Mouse (Mus musculus): ENCODE results near the gene Art1. TPM values are rescaled to one million over a fixed set of nuclear protein-coding genes. Genes with fewer than 3 reads are reported as not detected.

Gene Art1
- total and polyA plus RNA-seq, 3 experiments, result 242 to 293 (median 279) TPM

GRCm38 (mm10) chr7:102100868-102101267 lies 675 bp upstream of the Art1 start:
- intact Hi-C loops (cut with DNase I), result no loop called here
- Histone ChIP-seq H3K36me3 (ENCODE audit: control insufficient read depth, insufficient read depth, low read length) (no peaks in the 10 kb centered on the region), H3K27ac (peak overlapping the region; percentile 95), H3K4me1 (ENCODE audit: control insufficient read depth, insufficient read depth, low read length) (peaks cover 7% of the 10 kb centered on the region), H3K79me2 (replicated peaks; ENCODE audit: control insufficient read depth, insufficient read depth, low read length) (no peaks in the 10 kb centered on the region; the same call in 1 of the 2 replicates), H3K4me3 (no peak overlapping the region; the same call in 1 of the 2 replicates), H3K27me3 (ENCODE audit: control insufficient read depth, insufficient read depth, low read length) (no peaks in the 10 kb centered on the region), H3K9ac (ENCODE audit: low read depth, low read length) (no peak overlapping the region)
- DNase-seq, result no peak
- WGBS, result 56% methylated on average over 5 of the region's 5 CpGs
- TF ChIP-seq CTCF (IDR thresholded peaks at IDR 0.05) (no peak), EP300 (IDR thresholded peaks at IDR 0.05; ENCODE audit: insufficient read depth, low read depth, low read length) (no peak), POLR2A (IDR thresholded peaks at IDR 0.05; ENCODE audit: insufficient read depth, low read depth, low read length) (no peak)

- peak overlapping the region; percentile 52 for H3K4me3 ChIP-seq
- WGBS, result 42% methylated on average over 8 of the region's 8 CpGs
- TF ChIP-seq POLR2A (IDR thresholded peaks at IDR 0.05; ENCODE audit: insufficient read depth, low read depth, low read length), result peak; percentile 29; the same call in 1 of the 2 replicates
- TF ChIP-seq EP300 (IDR thresholded peaks at IDR 0.05; ENCODE audit: insufficient read depth, low read depth, low read length), result no peak
- TF ChIP-seq CTCF (IDR thresholded peaks at IDR 0.05), result peak; percentile 44
- no peaks in the 10 kb centered on the region; the same call in 1 of the 2 replicates for H3K79me2 ChIP-seq (replicated peaks; ENCODE audit: control insufficient read depth, insufficient read depth, low read length)
- H3K27ac ChIP-seq, result peak overlapping the region; percentile 95
- no peak for DNase-seq
- intact Hi-C loops (cut with DNase I), result no loop called here
- H3K27me3 ChIP-seq (ENCODE audit: control insufficient read depth, insufficient read depth, low read length), result no peaks in the 10 kb centered on the region
- no peaks in the 10 kb centered on the region for H3K36me3 ChIP-seq (ENCODE audit: control insufficient read depth, insufficient read depth, low read length)
- peaks cover 7% of the 10 kb centered on the region for H3K4me1 ChIP-seq (ENCODE audit: control insufficient read depth, insufficient read depth, low read length)
- peak overlapping the region; percentile 36 for H3K9ac ChIP-seq (ENCODE audit: low read depth, low read length)
These were observed 698 bp downstream of the Art1 start for GRCm38 (mm10) chr7:102102241-102102640.

- Histone ChIP-seq H3K27me3 (ENCODE audit: control insufficient read depth, insufficient read depth, low read length) (no peaks in the 10 kb centered on the region), H3K36me3 (ENCODE audit: control insufficient read depth, insufficient read depth, low read length) (peaks cover under 1% of the 10 kb centered on the region; the same call in 1 of the 2 replicates), H3K4me3 (peak overlapping the region; percentile 52), H3K27ac (peak overlapping the region; percentile 95), H3K9ac (ENCODE audit: low read depth, low read length) (peak overlapping the region; percentile 36), H3K4me1 (ENCODE audit: control insufficient read depth, insufficient read depth, low read length) (peaks cover 7% of the 10 kb centered on the region), H3K79me2 (replicated peaks; ENCODE audit: control insufficient read depth, insufficient read depth, low read length) (no peaks in the 10 kb centered on the region; the same call in 1 of the 2 replicates)
- intact Hi-C loops (cut with DNase I), result no loop called here
- TF ChIP-seq POLR2A (IDR thresholded peaks at IDR 0.05; ENCODE audit: insufficient read depth, low read depth, low read length) (no peak), CTCF (IDR thresholded peaks at IDR 0.05) (no peak), EP300 (IDR thresholded peaks at IDR 0.05; ENCODE audit: insufficient read depth, low read depth, low read length) (no peak)
- WGBS, result 37% methylated on average over 6 of the region's 6 CpGs
- no peak for DNase-seq
These were observed 1.2 kb downstream of the Art1 start for GRCm38 (mm10) chr7:102102696-102103095.

- WGBS, result 62% methylated on average over 2 of the region's 2 CpGs
- TF ChIP-seq CTCF (IDR thresholded peaks at IDR 0.05) (no peak), EP300 (IDR thresholded peaks at IDR 0.05; ENCODE audit: insufficient read depth, low read depth, low read length) (no peak), POLR2A (IDR thresholded peaks at IDR 0.05; ENCODE audit: insufficient read depth, low read depth, low read length) (no peak)
- no peaks in the 10 kb centered on the region; the same call in 1 of the 2 replicates for H3K79me2 ChIP-seq (replicated peaks; ENCODE audit: control insufficient read depth, insufficient read depth, low read length)
- H3K9ac ChIP-seq (ENCODE audit: low read depth, low read length), result no peak overlapping the region
- no peak overlapping the region for H3K27ac ChIP-seq
- H3K4me3 ChIP-seq, result peak overlapping the region; percentile 36; the same call in 1 of the 2 replicates
- no peak for DNase-seq
- H3K4me1 ChIP-seq (ENCODE audit: control insufficient read depth, insufficient read depth, low read length), result peaks cover 7% of the 10 kb centered on the region
- intact Hi-C loops (cut with DNase I), result no loop called here
- H3K27me3 ChIP-seq (ENCODE audit: control insufficient read depth, insufficient read depth, low read length), result no peaks in the 10 kb centered on the region
- peaks cover 2% of the 10 kb centered on the region for H3K36me3 ChIP-seq (ENCODE audit: control insufficient read depth, insufficient read depth, low read length)
These were observed 2.0 kb downstream of the Art1 start for GRCm38 (mm10) chr7:102103555-102103954.

GRCm38 (mm10) chr7:102104126-102104525 lies 2.6 kb downstream of the Art1 start:
- Histone ChIP-seq H3K9ac (ENCODE audit: low read depth, low read length) (no peak overlapping the region), H3K27ac (no peak overlapping the region), H3K4me1 (ENCODE audit: control insufficient read depth, insufficient read depth, low read length) (peaks cover 7% of the 10 kb centered on the region), H3K36me3 (ENCODE audit: control insufficient read depth, insufficient read depth, low read length) (peaks cover 2% of the 10 kb centered on the region), H3K4me3 (peak overlapping the region; percentile 36; the same call in 1 of the 2 replicates), H3K79me2 (replicated peaks; ENCODE audit: control insufficient read depth, insufficient read depth, low read length) (no peaks in the 10 kb centered on the region; the same call in 1 of the 2 replicates), H3K27me3 (ENCODE audit: control insufficient read depth, insufficient read depth, low read length) (no peaks in the 10 kb centered on the region)
- TF ChIP-seq POLR2A (IDR thresholded peaks at IDR 0.05; ENCODE audit: insufficient read depth, low read depth, low read length) (no peak), CTCF (IDR thresholded peaks at IDR 0.05) (no peak), EP300 (IDR thresholded peaks at IDR 0.05; ENCODE audit: insufficient read depth, low read depth, low read length) (no peak)
- WGBS, result 31% methylated on average over 5 of the region's 5 CpGs
- no peak for DNase-seq
- intact Hi-C loops (cut with DNase I), result no loop called here

GRCm38 (mm10) chr7:102106700-102107141 lies 5.2 kb downstream of the Art1 start:
- H3K27ac ChIP-seq, result no peak overlapping the region
- H3K9ac ChIP-seq (ENCODE audit: low read depth, low read length), result peak overlapping the region; percentile 8; the same call in 1 of the 2 replicates
- H3K36me3 ChIP-seq (ENCODE audit: control insufficient read depth, insufficient read depth, low read length), result peaks cover 2% of the 10 kb centered on the region
- no peaks in the 10 kb centered on the region; the same call in 1 of the 2 replicates for H3K79me2 ChIP-seq (replicated peaks; ENCODE audit: control insufficient read depth, insufficient read depth, low read length)
- 10% methylated on average over 23 of the region's 23 CpGs for WGBS
- intact Hi-C loops (cut with DNase I), result no loop called here
- peak; percentile 47 to 50 for DNase-seq
- TF ChIP-seq POLR2A (IDR thresholded peaks at IDR 0.05; ENCODE audit: insufficient read depth, low read depth, low read length) (no peak), CTCF (IDR thresholded peaks at IDR 0.05) (no peak), EP300 (IDR thresholded peaks at IDR 0.05; ENCODE audit: insufficient read depth, low read depth, low read length) (no peak)
- peaks cover 2% of the 10 kb centered on the region; the same call in 1 of the 2 replicates for H3K4me1 ChIP-seq (ENCODE audit: control insufficient read depth, insufficient read depth, low read length)
- no peaks in the 10 kb centered on the region for H3K27me3 ChIP-seq (ENCODE audit: control insufficient read depth, insufficient read depth, low read length)
- H3K4me3 ChIP-seq, result no peak overlapping the region

All from heart, adult 2 months (tissue).